Mouse (Mus musculus) testis, adult 2 months (tissue): ENCODE results near the gene Capzb.

Experiments used
- CTCF ChIP-seq: fragments of 200-500 bp; IDR thresholded peaks from 2 replicates; pipeline ENCODE4 v1.5.1; 2012; ENCODE audit warnings: low read depth, mild to moderate bottlenecking, inconsistent platforms, low read length, moderate library complexity; ENCODE audit not compliant: control insufficient read depth, insufficient read depth, insufficient replicate concordance
- POLR2A ChIP-seq: fragments of 200-500 bp; IDR thresholded peaks from 2 replicates; pipeline ENCODE4 v1.6.1; 2012; ENCODE audit warnings: low read depth, mild to moderate bottlenecking, inconsistent platforms, low read length, moderate library complexity; ENCODE audit not compliant: control insufficient read depth

GRCm38 (mm10) chr4:139272951-139273680 is 80.4 kb downstream of the Capzb start:
- TF ChIP-seq CTCF = no peak
- no peak for TF ChIP-seq POLR2A
